Mouse (Mus musculus): ENCODE data around the gene Cyfip2. TPM values are rescaled to one million over a fixed set of nuclear protein-coding genes. Genes with fewer than 3 reads are reported as not detected.

The Cyfip2 gene
- polyA plus RNA-seq, 1 experiment = 31.2 TPM

DNA sequence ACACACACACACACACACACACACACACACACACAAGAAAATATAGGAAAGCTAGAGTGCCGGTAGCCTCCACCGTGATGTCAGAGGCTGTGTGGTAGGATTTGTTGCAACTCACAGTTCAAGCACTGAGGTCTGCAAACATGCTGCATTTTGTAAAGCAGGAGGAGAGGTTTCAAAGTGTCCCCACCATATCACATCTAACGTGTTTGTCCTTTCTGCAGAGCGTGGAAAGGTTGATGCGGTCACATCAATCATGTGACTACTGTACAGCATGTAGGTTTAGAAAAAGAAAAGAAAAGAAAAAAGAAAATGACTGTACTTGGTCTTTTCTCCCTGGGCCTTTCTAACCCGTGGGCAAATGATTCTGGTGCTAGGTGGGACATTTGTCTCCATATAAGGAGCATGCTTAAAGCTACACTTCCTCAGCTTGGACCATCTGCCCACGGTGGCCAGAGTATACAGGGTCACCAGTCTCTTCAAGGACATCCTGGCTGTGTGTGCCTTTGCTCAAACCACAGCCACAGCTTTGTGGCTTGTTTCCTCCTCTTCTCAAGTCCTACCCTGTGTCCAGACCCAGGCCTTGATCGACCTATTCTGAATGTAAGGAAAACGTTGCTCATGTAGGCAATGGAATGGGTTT lies 6.7 kb downstream of the Cyfip2 start:
- Histone ChIP-seq H3K9ac (ENCODE audit: low read depth, poor library complexity, severe bottlenecking) (no peak overlapping the region), H3K27me3 (ENCODE audit: control insufficient read depth, insufficient read depth, low read length, poor library complexity, severe bottlenecking) (no peaks in the 10 kb centered on the region), H3K27ac (ENCODE audit: insufficient read depth, low read length) (no peak overlapping the region), H3K9me3 (replicated peaks; ENCODE audit: control insufficient read depth, insufficient read depth, low read length, poor library complexity, severe bottlenecking) (no peaks in the 10 kb centered on the region), H3K4me3 (ENCODE audit: low read depth, low read length) (no peak overlapping the region), H3K36me3 (ENCODE audit: control insufficient read depth, insufficient read depth, low read length, poor library complexity, severe bottlenecking) (no peaks in the 10 kb centered on the region), H3K4me1 (ENCODE audit: control insufficient read depth, insufficient read depth, low read length) (no peaks in the 10 kb centered on the region)
- TF ChIP-seq EP300 (IDR thresholded peaks at IDR 0.05; ENCODE audit: insufficient read depth, low read depth, low read length) (no peak), CTCF (IDR thresholded peaks at IDR 0.05; ENCODE audit: low read depth, low read length) (no peak), POLR2A (IDR thresholded peaks at IDR 0.05; ENCODE audit: insufficient read depth, low read length) (no peak)

DNA sequence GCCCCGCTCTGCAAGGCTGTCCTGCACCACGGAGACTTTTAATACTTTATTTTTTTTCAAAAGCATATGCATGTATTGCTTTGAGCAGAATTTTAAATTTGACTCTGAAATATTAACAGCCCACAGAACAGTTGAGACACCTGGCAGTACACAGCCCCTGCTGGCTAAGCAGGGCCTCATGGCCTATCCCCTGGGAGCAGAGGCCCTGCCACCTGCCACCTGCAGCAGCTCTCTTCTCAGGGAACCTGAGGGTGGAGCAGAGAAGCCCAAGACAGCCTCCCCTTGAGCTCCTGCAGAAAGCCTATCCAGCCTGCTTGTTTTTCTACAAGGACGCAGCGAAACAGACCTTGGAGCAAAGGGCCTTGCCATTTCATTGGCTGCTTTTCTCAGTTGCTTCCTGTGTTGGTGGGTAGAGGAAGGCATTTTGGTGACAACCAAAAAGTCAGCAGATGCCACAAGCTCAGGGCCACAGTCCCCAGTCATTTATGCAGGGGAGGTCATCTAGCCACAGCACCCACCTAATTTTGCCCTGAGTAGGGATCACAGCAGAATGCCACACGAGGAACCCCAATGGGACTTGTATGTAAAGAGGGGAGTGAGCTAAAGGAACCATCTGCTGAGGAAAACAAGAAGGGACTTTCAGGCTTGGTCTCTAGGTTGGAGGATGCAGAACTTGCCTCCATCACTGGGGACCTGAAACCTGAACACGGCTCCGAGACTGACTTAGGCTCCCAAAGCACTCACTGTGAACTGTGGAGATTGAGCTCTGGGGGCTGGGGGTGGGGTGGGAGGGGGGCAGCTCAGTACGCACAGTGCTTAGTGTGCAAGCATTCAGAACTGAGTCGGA lies 7.6 kb downstream of the Cyfip2 start:
- Histone ChIP-seq H3K27ac (ENCODE audit: insufficient read depth, low read length) (no peak overlapping the region), H3K9ac (ENCODE audit: low read depth, poor library complexity, severe bottlenecking) (no peak overlapping the region), H3K27me3 (ENCODE audit: control insufficient read depth, insufficient read depth, low read length, poor library complexity, severe bottlenecking) (no peaks in the 10 kb centered on the region), H3K36me3 (ENCODE audit: control insufficient read depth, insufficient read depth, low read length, poor library complexity, severe bottlenecking) (no peaks in the 10 kb centered on the region), H3K4me1 (ENCODE audit: control insufficient read depth, insufficient read depth, low read length) (no peaks in the 10 kb centered on the region), H3K9me3 (replicated peaks; ENCODE audit: control insufficient read depth, insufficient read depth, low read length, poor library complexity, severe bottlenecking) (no peaks in the 10 kb centered on the region), H3K4me3 (ENCODE audit: low read depth, low read length) (no peak overlapping the region)
- TF ChIP-seq CTCF (IDR thresholded peaks at IDR 0.05; ENCODE audit: low read depth, low read length) (no peak), POLR2A (IDR thresholded peaks at IDR 0.05; ENCODE audit: insufficient read depth, low read length) (no peak), EP300 (IDR thresholded peaks at IDR 0.05; ENCODE audit: insufficient read depth, low read depth, low read length) (no peak)

GRCm38 (mm10) chr11:46304093-46304492 lies 8.6 kb downstream of the Cyfip2 start:
- no peak overlapping the region for H3K27ac ChIP-seq (ENCODE audit: insufficient read depth, low read length)

GRCm38 (mm10) chr11:46302471-46302870 lies 10.2 kb downstream of the Cyfip2 start:
- no peaks in the 10 kb centered on the region for H3K9me3 ChIP-seq (replicated peaks; ENCODE audit: control insufficient read depth, insufficient read depth, low read length, poor library complexity, severe bottlenecking)
- H3K27me3 ChIP-seq (ENCODE audit: control insufficient read depth, insufficient read depth, low read length, poor library complexity, severe bottlenecking) = no peaks in the 10 kb centered on the region
- H3K27ac ChIP-seq (ENCODE audit: insufficient read depth, low read length) = no peak overlapping the region
- no peak overlapping the region for H3K4me3 ChIP-seq (ENCODE audit: low read depth, low read length)
- no peaks in the 10 kb centered on the region for H3K36me3 ChIP-seq (ENCODE audit: control insufficient read depth, insufficient read depth, low read length, poor library complexity, severe bottlenecking)
- TF ChIP-seq CTCF (IDR thresholded peaks at IDR 0.05; ENCODE audit: low read depth, low read length) (no peak), POLR2A (IDR thresholded peaks at IDR 0.05; ENCODE audit: insufficient read depth, low read length) (no peak), EP300 (IDR thresholded peaks at IDR 0.05; ENCODE audit: insufficient read depth, low read depth, low read length) (no peak)
- no peaks in the 10 kb centered on the region for H3K4me1 ChIP-seq (ENCODE audit: control insufficient read depth, insufficient read depth, low read length)
- H3K9ac ChIP-seq (ENCODE audit: low read depth, poor library complexity, severe bottlenecking) = no peak overlapping the region

More at GRCm38 (mm10) chr11:46304093-46304492, 8.6 kb downstream of the Cyfip2 start:
- Histone ChIP-seq H3K4me1 (ENCODE audit: control insufficient read depth, insufficient read depth, low read length) (no peaks in the 10 kb centered on the region), H3K36me3 (ENCODE audit: control insufficient read depth, insufficient read depth, low read length, poor library complexity, severe bottlenecking) (no peaks in the 10 kb centered on the region), H3K9ac (ENCODE audit: low read depth, poor library complexity, severe bottlenecking) (no peak overlapping the region), H3K4me3 (ENCODE audit: low read depth, low read length) (no peak overlapping the region), H3K9me3 (replicated peaks; ENCODE audit: control insufficient read depth, insufficient read depth, low read length, poor library complexity, severe bottlenecking) (no peaks in the 10 kb centered on the region), H3K27me3 (ENCODE audit: control insufficient read depth, insufficient read depth, low read length, poor library complexity, severe bottlenecking) (no peaks in the 10 kb centered on the region)
- TF ChIP-seq POLR2A (IDR thresholded peaks at IDR 0.05; ENCODE audit: insufficient read depth, low read length) (no peak), EP300 (IDR thresholded peaks at IDR 0.05; ENCODE audit: insufficient read depth, low read depth, low read length) (no peak), CTCF (IDR thresholded peaks at IDR 0.05; ENCODE audit: low read depth, low read length) (no peak)

DNA sequence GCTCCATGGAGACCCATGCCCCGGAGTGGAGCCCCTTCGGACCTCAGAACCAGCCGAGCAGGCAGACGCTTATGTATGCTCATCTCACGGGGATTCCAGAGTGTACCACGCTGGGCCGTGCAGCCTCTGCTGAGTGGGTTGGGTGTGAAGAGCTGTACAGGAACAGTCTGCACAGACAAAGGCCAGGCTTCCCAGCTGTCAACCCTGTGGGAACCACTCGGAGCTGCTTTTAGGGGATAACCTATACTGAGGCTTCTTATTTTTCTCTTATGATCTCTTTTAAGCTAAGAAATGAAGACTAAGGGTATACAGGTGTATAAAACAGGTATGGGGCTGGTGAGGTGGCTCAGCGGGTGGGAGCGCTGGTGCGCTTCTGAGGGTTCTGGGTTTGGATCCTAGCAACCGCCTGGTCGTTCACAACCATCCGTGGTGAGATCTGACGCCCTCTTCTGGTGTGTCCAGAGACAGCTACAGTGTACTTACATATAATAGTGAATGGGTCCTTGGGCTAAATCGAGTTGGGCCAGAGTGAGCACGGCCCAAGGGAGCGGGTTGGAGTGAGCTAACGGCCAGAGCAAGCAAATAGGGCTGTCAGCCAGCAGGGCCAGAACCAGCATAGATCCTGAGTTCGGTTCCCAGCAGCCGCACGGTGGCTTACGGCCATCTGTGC lies 10.9 kb downstream of the Cyfip2 start:
- H3K27ac ChIP-seq (ENCODE audit: insufficient read depth, low read length) = no peak overlapping the region
- no peaks in the 10 kb centered on the region for H3K27me3 ChIP-seq (ENCODE audit: control insufficient read depth, insufficient read depth, low read length, poor library complexity, severe bottlenecking)
- TF ChIP-seq CTCF (IDR thresholded peaks at IDR 0.05; ENCODE audit: low read depth, low read length) (no peak), EP300 (IDR thresholded peaks at IDR 0.05; ENCODE audit: insufficient read depth, low read depth, low read length) (no peak), POLR2A (IDR thresholded peaks at IDR 0.05; ENCODE audit: insufficient read depth, low read length) (no peak)
- H3K9me3 ChIP-seq (replicated peaks; ENCODE audit: control insufficient read depth, insufficient read depth, low read length, poor library complexity, severe bottlenecking) = no peaks in the 10 kb centered on the region
- no peaks in the 10 kb centered on the region for H3K4me1 ChIP-seq (ENCODE audit: control insufficient read depth, insufficient read depth, low read length)
- H3K36me3 ChIP-seq (ENCODE audit: control insufficient read depth, insufficient read depth, low read length, poor library complexity, severe bottlenecking) = no peaks in the 10 kb centered on the region
- no peak overlapping the region for H3K4me3 ChIP-seq (ENCODE audit: low read depth, low read length)
- no peak overlapping the region for H3K9ac ChIP-seq (ENCODE audit: low read depth, poor library complexity, severe bottlenecking)
